Mouse (Mus musculus) midbrain, embryonic 10.5 days (tissue): ENCODE results near the gene Adam10. TPM values are rescaled to one million over a fixed set of nuclear protein-coding genes. Genes with fewer than 3 reads are reported as not detected.

Experiments
- DNase-seq: peaks from one replicate; pipeline ENCODE4 v3.0.0-alpha.2; 2017; ENCODE audit warnings: low spot score
- H3K27ac ChIP-seq: fragments of 300-500 bp; sonication (generic); replicated peaks from 2 replicates; pipeline ENCODE4 v1.5.1; 2016; ENCODE audit warnings: mild to moderate bottlenecking
- H3K27me3 ChIP-seq: fragments of 300-500 bp; sonication (generic); 2 replicates; pipeline ENCODE4 v1.6.1; 2016; ENCODE audit warnings: low read depth, mild to moderate bottlenecking; ENCODE audit not compliant: poor library complexity, severe bottlenecking
- H3K36me3 ChIP-seq: fragments of 300-500 bp; sonication (generic); 2 replicates; pipeline ENCODE4 v1.6.1; 2016; ENCODE audit warnings: mild to moderate bottlenecking, moderate library complexity
- H3K4me1 ChIP-seq: fragments of 300-500 bp; sonication (generic); 2 replicates; pipeline ENCODE4 v1.6.1; 2016
- H3K4me3 ChIP-seq: fragments of 300-500 bp; sonication (generic); 2 replicates; pipeline ENCODE4 v1.5.1; 2016; ENCODE audit warnings: mild to moderate bottlenecking, moderate library complexity
- H3K9me3 ChIP-seq: fragments of 300-500 bp; sonication (generic); replicated peaks from 2 replicates; pipeline ENCODE4 v1.6.1; 2016; ENCODE audit warnings: mild to moderate bottlenecking
- whole genome bisulfite sequencing: fragments of 180-500 bp; shearing (Covaris S2); methylation state at CpG from one replicate; pipeline ENCODE4 v1.1.7; 2016; 5-methylcytosine and 5-hydroxymethylcytosine counted together
- polyA plus RNA-seq: library from polyadenylated mRNA; unstranded; fragments of >200 nt; fragmentation: Nextera tagmentation; extraction: Ambion mirVana; gene quantifications from 2 replicates; pipeline ENCODE4 v1.2.1, GENCODE M21; 2016

The Adam10 gene
- polyA plus RNA-seq, 1 experiment from 2014 or later = 66.2 TPM

DNA sequence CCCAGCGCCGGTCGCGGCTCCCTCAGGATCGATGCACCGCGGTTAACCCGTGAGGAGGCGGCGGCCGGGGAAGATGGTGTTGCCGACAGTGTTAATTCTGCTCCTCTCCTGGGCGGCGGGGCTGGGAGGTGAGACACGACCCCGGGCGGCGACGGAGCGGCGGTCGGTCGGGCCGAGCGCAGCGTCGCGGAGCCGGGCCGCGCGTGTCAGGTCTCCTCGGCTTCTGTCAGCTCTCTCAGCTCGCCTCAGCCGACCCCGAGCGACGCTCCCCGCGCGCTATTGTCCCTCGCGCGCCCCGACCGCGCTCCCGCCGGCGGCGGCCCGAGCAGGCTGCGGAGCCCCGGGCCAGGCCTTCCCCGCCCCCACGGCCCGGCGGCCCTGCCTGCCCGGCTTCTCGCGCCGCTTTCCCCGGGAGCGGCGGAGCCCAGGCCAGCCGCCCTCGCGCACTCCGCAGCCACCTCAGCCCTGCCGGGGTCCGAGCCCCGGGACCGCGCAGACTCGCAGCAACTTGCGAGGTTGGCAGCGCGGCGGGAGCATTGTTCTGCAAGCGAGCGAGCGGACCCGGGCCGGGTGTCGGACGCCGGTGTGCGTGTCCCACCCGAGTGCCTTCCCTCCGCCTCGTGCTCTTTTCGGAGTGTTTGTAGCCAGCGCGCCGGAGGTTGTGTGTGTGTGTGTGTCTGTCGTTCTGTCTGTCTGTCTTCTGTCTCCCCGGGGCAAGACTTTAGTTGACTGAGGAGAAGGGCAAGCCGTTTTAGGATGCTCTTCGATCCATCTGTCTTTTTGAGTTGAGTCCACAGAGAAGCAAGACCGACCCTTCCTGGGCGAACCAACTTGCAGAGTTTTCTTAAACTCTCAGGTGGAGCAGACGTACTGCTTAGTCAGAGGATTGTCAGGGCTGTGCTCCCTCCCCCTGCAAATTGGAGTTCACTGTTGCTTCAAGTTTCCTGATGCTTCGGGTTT, 615 bp downstream of the Adam10 start:
- DNase-seq = peak; percentile 76
- WGBS = under 1% methylated on average over 102 of the region's 103 CpGs
- H3K36me3 ChIP-seq = no peaks in the 10 kb centered on the region
- no peaks in the 10 kb centered on the region for H3K27me3 ChIP-seq
- H3K4me3 ChIP-seq = peak overlapping the region; percentile 95
- peak overlapping the region; percentile 99 for H3K27ac ChIP-seq
- H3K9me3 ChIP-seq = no peaks in the 10 kb centered on the region
- H3K4me1 ChIP-seq = peaks cover 25% of the 10 kb centered on the region

DNA sequence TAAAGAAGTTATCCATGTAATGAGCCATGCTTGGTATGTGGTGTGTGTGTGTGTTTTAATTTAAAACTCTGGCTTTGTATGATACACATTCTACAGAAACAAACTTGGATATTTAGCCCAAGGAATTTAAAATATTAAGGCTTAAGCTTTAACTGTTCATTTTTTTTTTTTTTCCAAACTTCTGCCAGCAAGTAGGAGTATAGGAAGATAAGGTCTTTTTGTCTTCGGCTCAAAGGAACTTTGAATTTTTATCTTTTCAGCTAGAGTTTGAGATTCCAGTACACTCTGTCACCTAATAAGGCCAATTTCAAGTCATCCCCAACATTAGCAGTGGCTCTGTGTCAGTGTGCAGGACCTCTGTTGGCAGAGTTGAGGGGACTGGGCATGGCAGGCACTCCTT, 3.4 kb downstream of the Adam10 start:
- WGBS = 83% methylated on average over 1 of the region's 1 CpGs
- no peak for DNase-seq
- Histone ChIP-seq H3K36me3 (no peaks in the 10 kb centered on the region), H3K9me3 (no peaks in the 10 kb centered on the region), H3K27me3 (no peaks in the 10 kb centered on the region), H3K4me3 (no peak overlapping the region), H3K27ac (no peak overlapping the region), H3K4me1 (peaks cover 25% of the 10 kb centered on the region)

DNA sequence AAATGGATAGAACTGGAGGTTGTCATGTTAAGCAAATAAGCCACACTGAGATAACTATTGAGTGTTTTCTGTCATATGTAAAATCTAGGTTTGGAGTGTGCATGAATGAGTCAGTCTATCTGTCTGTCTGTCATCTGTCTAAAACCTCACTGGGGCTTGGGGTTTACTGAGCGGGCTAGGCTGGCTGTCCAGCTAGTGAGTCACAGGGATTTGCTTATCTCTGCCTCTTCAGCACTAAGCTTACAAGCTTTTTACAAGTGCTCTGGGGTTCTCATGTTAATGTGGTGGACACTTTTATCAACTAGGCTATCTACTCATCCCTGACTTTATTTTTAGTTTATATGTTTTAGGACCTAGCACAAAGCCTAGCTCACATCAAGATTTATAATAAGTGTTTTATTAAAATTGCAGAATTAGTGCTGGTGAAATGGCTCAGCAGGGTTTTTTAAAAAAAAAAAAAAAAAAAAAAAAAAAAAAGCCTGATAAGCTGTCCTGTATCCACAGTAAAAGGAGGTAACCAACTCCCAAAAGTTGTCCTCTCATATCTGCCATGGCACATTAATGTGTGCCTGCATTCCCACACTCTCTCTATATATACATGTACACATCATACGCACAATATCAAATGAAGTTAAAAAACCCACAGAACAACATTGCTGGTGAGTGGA, 9.6 kb downstream of the Adam10 start:
- no peaks in the 10 kb centered on the region for H3K36me3 ChIP-seq
- DNase-seq = no peak
- no peak overlapping the region for H3K27ac ChIP-seq
- no peak overlapping the region for H3K4me3 ChIP-seq
- H3K27me3 ChIP-seq = no peaks in the 10 kb centered on the region
- H3K4me1 ChIP-seq = no peaks in the 10 kb centered on the region
- no peaks in the 10 kb centered on the region for H3K9me3 ChIP-seq
- 91% methylated on average over 2 of the region's 2 CpGs for WGBS

DNA sequence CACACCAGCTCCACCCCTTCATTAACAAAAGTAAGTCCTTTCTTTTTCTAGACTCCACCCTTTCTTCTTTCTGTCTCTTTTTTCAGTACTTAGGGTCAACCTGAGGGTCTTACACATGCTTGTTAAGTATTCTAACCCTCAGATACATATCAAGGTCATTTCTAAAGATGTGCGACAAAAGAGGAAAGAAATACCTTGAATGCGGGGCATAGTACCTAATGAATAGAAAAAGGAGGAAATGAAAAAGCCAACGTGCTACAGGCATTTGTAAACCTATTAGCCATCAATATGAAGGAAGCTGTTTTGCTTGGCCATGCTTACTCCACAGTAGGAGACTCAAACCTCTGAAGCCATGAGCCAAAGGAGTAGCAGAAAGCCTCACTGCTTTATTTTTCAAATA, 11.1 kb downstream of the Adam10 start:
- Histone ChIP-seq H3K27ac (no peak overlapping the region), H3K9me3 (no peaks in the 10 kb centered on the region), H3K27me3 (no peaks in the 10 kb centered on the region), H3K4me3 (no peak overlapping the region), H3K36me3 (no peaks in the 10 kb centered on the region), H3K4me1 (no peaks in the 10 kb centered on the region)
- DNase-seq = no peak
- 88% methylated on average over 3 of the region's 3 CpGs for WGBS

DNA sequence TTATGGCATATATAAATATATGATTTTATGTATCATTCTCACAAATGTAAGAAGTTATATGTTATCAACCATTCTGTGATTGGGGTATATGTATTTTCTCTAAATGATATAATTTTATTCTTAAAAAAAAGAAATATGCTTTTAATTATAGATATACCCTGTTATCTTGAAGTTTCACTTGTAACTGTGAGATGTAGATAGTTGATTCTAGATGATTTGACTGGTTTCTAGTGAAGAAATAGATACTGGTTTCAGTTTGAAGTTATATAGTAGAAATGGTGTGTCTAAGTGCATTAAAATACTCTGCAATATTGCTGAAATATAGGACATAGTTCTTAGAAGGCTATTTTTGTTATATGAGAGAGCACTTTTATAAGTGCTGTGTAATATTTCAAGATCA, 11.8 kb downstream of the Adam10 start:
- H3K27ac ChIP-seq = no peak overlapping the region
- no peaks in the 10 kb centered on the region for H3K4me1 ChIP-seq
- H3K4me3 ChIP-seq = no peak overlapping the region
- no peaks in the 10 kb centered on the region for H3K27me3 ChIP-seq
- no peak for DNase-seq
- H3K9me3 ChIP-seq = no peaks in the 10 kb centered on the region
- no peaks in the 10 kb centered on the region for H3K36me3 ChIP-seq

DNA sequence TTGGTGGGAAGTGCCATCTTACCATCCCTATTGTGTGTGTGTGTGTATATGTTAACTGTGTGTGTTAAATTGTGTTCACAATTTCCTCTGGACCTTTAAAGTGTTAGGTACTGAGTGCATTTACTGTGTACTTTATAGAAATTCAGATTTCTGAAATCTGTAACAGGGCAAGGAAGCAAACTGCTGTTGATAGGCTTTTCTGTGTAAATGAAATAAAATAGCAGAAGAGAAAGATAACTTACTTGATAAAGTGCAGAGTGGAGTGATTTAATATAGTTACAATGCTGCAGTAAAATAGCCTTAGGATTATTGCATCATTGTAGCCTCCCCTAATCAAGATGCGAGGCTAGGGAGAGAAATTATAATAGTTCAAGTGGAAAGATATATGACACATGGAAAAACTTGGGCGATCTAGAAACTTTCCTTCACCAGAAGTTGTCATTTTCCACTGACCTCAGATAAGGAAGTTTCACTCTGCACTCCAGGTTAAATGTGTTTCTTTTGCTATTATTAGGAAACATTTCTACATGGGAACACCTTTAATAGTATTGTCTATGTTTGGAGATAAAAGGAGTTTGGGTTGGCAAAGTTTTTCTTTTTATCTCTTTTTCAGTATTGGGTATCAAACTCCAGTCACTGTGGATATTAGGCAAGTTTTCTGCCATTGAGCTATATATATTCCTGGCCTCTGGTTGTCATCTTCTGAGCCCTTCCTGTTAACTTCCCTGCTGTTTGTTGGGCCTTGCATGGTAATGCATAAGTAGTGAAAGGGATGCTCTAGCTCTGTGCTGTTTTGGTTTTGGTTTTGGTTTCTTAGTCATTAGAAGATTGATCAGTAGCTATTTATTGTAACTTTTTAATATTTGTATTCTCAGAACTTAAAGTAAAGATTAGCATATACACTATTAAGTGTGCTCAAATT, 13.2 kb downstream of the Adam10 start:
- no peaks in the 10 kb centered on the region for H3K27me3 ChIP-seq
- no peak overlapping the region for H3K27ac ChIP-seq
- WGBS = 84% methylated on average over 2 of the region's 2 CpGs
- H3K4me3 ChIP-seq = no peak overlapping the region
- H3K36me3 ChIP-seq = no peaks in the 10 kb centered on the region
- H3K4me1 ChIP-seq = no peaks in the 10 kb centered on the region
- no peak for DNase-seq
- no peaks in the 10 kb centered on the region for H3K9me3 ChIP-seq

DNA sequence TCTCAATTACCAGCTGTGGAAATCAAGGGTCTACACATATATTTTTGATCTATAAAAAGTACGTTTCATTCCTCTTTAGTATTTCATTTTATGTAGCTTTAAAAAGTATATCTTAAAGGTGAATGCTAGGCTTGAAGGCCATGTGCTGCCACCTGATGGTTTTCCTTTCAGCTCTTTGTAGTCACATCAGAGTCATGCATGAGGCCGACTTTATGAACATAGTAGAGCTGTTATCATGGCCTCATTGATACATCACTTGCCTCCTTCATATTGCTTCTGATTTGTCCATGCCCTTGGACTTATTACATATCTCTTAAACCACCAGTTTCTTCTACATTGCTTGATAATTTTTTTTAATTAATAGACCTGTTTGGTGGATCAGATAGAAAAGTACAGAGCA, 16.9 kb downstream of the Adam10 start:
- no peak overlapping the region for H3K4me3 ChIP-seq
- no peak overlapping the region for H3K27ac ChIP-seq
- no peaks in the 10 kb centered on the region for H3K36me3 ChIP-seq
- no peaks in the 10 kb centered on the region for H3K9me3 ChIP-seq
- no peak for DNase-seq
- no peaks in the 10 kb centered on the region for H3K27me3 ChIP-seq
- H3K4me1 ChIP-seq = no peaks in the 10 kb centered on the region
- 98% methylated on average over 2 of the region's 2 CpGs for WGBS

DNA sequence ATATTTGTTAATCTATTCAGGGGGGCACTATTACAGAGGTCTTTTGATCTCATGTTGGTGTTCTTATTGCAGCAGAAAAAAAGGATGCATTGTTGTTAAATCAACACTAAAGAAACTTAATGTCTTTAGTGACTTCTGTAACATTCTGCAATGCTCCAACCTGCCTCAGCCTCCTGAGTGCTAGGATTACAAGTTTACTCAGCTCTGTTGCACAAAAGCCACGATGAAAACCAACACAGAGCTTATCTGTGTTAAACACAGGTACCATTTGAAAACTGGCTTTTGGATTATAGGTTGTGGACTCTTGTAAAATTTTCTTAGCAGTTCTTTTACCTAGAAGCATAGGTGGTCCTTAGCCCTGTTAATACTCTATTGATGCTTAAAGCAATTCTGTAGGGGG, 19.3 kb downstream of the Adam10 start:
- no peaks in the 10 kb centered on the region for H3K27me3 ChIP-seq
- H3K4me3 ChIP-seq = no peak overlapping the region
- no peaks in the 10 kb centered on the region for H3K4me1 ChIP-seq
- WGBS = 89% methylated on average over 1 of the region's 1 CpGs
- H3K9me3 ChIP-seq = no peaks in the 10 kb centered on the region
- DNase-seq = no peak
- no peaks in the 10 kb centered on the region for H3K36me3 ChIP-seq
- no peak overlapping the region for H3K27ac ChIP-seq

DNA sequence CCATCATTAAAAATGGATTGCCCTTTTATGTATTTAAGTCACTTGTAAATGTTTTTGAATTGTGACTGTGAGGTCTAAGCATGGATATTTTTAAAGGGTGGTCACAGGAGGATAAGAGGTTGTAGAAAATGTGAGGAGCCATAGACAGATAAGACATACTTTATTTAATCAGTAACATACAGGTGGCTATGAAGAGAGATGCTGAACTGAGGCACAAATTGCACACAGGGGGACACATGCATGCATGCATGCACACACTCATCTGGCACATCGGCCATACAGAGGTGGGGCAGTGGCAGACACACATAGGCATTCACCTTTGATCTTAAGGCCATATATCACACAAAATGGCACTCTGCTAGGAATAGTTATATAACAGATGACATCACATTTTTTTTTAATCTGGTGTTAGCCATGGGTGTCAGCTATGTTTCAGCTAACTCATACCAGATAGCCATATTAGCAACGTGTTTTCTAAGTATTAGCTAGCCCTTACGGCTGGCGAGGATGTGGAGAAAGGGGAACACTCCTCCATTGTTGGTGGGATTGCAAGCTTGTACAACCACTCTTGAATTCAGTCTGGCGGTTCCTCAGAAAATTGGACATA, 24.9 kb downstream of the Adam10 start:
- DNase-seq = no peak
- peaks cover 16% of the 10 kb centered on the region for H3K36me3 ChIP-seq
- 94% methylated on average over 5 of the region's 5 CpGs for WGBS
- H3K4me3 ChIP-seq = no peak overlapping the region
- no peaks in the 10 kb centered on the region for H3K27me3 ChIP-seq
- H3K27ac ChIP-seq = no peak overlapping the region
- no peaks in the 10 kb centered on the region for H3K4me1 ChIP-seq
- H3K9me3 ChIP-seq = no peaks in the 10 kb centered on the region

DNA sequence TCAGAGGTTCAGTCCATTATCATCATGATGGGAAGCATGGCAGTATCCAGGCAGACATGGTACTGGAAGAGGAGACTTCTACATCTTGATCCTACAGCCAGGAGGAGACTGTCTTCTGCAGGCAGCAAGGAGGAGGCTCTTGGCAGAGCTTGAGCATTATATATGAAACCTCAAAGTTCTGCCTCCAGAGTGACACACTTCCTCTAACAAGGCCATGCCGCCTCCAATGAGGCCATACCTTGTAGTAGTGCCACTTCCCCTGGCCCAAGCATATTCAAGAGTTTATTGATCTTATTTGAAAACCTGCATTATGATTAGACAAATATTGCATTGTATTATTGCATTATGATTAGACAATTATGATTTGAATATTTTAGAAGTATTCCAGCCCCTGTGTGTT, 27.6 kb downstream of the Adam10 start:
- H3K27ac ChIP-seq = no peak overlapping the region
- no peaks in the 10 kb centered on the region for H3K4me1 ChIP-seq
- no peaks in the 10 kb centered on the region for H3K27me3 ChIP-seq
- 97% methylated on average over 1 of the region's 1 CpGs for WGBS
- H3K36me3 ChIP-seq = peaks cover 16% of the 10 kb centered on the region
- no peaks in the 10 kb centered on the region for H3K9me3 ChIP-seq
- no peak overlapping the region for H3K4me3 ChIP-seq
- no peak for DNase-seq

DNA sequence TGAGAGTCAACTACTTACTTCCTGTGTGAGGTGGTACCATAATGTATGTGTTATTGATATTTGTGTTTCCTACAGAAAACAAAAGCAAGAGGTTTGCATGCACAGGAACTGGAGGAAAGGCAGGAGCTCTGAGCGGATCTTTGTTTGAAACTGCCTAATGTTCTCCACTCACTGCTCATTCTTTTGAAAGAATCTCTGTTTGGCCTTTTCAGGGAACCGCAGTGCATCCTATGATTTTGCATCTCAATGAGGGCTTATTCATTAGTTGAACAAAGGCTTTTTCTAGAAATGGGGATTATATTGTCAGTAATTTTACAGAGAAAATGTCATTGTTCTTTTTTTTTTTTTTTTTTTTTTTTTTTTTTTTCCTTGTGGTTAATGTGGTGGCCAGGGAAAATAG, 50.7 kb downstream of the Adam10 start:
- Histone ChIP-seq H3K9me3 (no peaks in the 10 kb centered on the region), H3K36me3 (0 out of 2 replicates have a peak, but pooled peaks cover 2% of the 10 kb centered on the region), H3K4me3 (no peak overlapping the region), H3K4me1 (peaks cover 21% of the 10 kb centered on the region), H3K27me3 (no peaks in the 10 kb centered on the region), H3K27ac (peak overlapping the region; percentile 28)
- 21% methylated on average over 2 of the region's 2 CpGs for WGBS
- DNase-seq = no peak

DNA sequence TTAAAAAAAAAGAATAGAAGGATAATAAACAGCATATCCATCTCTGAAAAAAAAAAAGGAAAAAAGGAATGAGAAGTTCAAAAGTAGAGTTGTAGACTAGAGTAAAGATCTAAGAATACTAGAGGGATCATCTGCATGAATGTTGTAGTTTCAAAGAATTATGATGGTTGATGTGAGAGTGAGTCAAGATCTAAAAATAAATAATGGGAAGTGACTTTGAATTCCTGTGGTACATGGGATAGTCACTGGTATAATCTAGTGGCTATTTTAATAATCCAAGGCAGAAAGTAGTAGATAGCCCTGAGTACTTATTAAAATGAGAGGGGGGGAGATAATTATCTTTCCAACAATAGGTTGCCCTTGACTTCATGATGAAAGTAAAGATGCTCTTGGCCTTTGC, 52.3 kb downstream of the Adam10 start:
- peaks cover 21% of the 10 kb centered on the region for H3K4me1 ChIP-seq
- H3K9me3 ChIP-seq = no peaks in the 10 kb centered on the region
- no peak overlapping the region for H3K4me3 ChIP-seq
- H3K36me3 ChIP-seq = 0 out of 2 replicates have a peak, but pooled peaks cover 2% of the 10 kb centered on the region
- no peaks in the 10 kb centered on the region for H3K27me3 ChIP-seq
- no peak overlapping the region for H3K27ac ChIP-seq
- no peak for DNase-seq
